Mouse (Mus musculus): ENCODE data around the gene Zswim5.

DNA sequence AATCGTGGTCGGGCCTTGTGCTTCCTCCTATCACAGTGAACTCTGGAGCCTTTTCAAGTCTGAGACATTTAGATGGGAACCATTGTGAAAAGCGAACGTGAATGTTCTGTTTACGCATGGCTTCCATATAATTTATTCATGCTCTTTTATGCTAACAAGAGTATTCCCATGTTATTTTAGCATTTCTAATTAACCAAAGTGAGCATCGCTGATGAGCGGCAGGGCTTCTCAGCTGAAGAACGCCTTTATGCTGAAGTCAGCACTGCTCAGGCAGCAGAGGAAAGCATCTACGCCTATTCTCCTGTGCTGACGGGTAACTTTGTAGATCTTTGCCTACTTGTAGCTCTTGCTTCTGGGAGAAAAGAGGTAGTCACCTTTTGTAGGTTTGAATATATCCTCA is 20.0 kb upstream of the Zswim5 start:
- TF ChIP-seq CTCF (IDR thresholded peaks at IDR 0.05; ENCODE audit: extremely low read depth, insufficient read length, insufficient replicate concordance, low read depth, low read length) (no peak), POLR2A (IDR thresholded peaks at IDR 0.05; ENCODE audit: low read depth, low read length) (no peak)
